Mouse (Mus musculus) E14TG2a.4 (cell line): ENCODE results near the gene Arhgef15.

Source experiments
- CTCF ChIP-seq: conservative IDR thresholded peaks from 2 replicates; pipeline ENCODE4 v1.5.1; 2014; ENCODE audit warnings: low read length
- NANOG ChIP-seq: IDR thresholded peaks from 2 replicates; pipeline ENCODE4 v1.6.1; 2014; ENCODE audit warnings: borderline replicate concordance, low read length, mixed read lengths

DNA sequence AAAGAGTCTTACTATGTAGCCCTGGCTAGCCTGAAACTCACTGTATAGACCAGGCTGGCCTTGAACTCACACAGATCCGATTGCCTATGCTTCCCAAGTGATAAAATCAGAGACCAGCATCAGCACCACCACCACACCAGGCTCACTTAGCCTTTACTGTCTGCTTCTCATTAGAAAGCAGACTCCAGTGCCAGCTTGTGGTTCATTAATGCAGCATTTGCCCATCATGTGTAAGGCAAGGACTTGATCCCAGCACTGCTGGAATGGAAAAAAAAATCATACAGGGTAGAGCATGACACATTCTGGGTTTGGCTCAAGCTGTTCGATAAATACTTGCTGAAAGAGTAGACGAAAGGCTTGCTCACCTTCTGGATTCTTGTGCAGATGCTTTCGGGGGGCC lies 11.3 kb downstream of the Arhgef15 start:
- TF ChIP-seq CTCF (no peak), NANOG (no peak)
